Mouse (Mus musculus) intestine, embryonic 15.5 days (tissue): ENCODE data around the gene Ceacam1. TPM values are rescaled to one million over a fixed set of nuclear protein-coding genes. Genes with fewer than 3 reads are reported as not detected.

Experiments
- ATAC-seq: fragments of 200-750 bp; cut with Nextera tagmentation; 2 replicates; pipeline ENCODE4 v1.8.0; 2017; ENCODE audit warnings: moderate TSS enrichment, moderate library complexity
- H3K27ac ChIP-seq: fragments of 300-500 bp; sonication (generic); 2 replicates; pipeline ENCODE4 v1.5.1; 2015; ENCODE audit warnings: mild to moderate bottlenecking, inconsistent platforms
- H3K27me3 ChIP-seq: fragments of 300-500 bp; sonication (generic); replicated peaks from 2 replicates; pipeline ENCODE4 v1.6.1; 2015; ENCODE audit warnings: inconsistent platforms
- H3K36me3 ChIP-seq: fragments of 300-500 bp; sonication (generic); 2 replicates; pipeline ENCODE4 v1.6.1; 2015; ENCODE audit warnings: inconsistent platforms
- H3K4me1 ChIP-seq: fragments of 300-500 bp; sonication (generic); replicated peaks from 2 replicates; pipeline ENCODE4 v1.6.1; 2015; ENCODE audit warnings: inconsistent platforms
- H3K4me2 ChIP-seq: fragments of 300-500 bp; sonication (generic); replicated peaks from 2 replicates; pipeline ENCODE4 v1.6.1; 2015; ENCODE audit warnings: mild to moderate bottlenecking, inconsistent platforms
- H3K4me3 ChIP-seq: fragments of 300-500 bp; sonication (generic); replicated peaks from 2 replicates; pipeline ENCODE4 v1.5.1; 2015; ENCODE audit warnings: inconsistent platforms
- H3K9ac ChIP-seq: fragments of 300-500 bp; sonication (generic); 2 replicates; pipeline ENCODE4 v1.6.1; 2015; ENCODE audit warnings: inconsistent platforms
- H3K9me3 ChIP-seq: fragments of 300-500 bp; sonication (generic); 2 replicates; pipeline ENCODE4 v1.6.1; 2016; ENCODE audit warnings: inconsistent platforms
- WGBS: fragments of 180-500 bp; shearing (Covaris S2); methylation state at CpG from one replicate; pipeline ENCODE4 v1.1.7; 2015; 5-methylcytosine and 5-hydroxymethylcytosine counted together
- polyA plus RNA-seq: library from polyadenylated mRNA; unstranded; fragments of >200 nt; fragmentation: Nextera tagmentation; extraction: Ambion mirVana; gene quantifications from 2 replicates; pipeline ENCODE4 v1.2.1, GENCODE M21; 2015

The Ceacam1 gene
- polyA plus RNA-seq, 1 experiment from 2014 or later = 31.4 TPM

DNA sequence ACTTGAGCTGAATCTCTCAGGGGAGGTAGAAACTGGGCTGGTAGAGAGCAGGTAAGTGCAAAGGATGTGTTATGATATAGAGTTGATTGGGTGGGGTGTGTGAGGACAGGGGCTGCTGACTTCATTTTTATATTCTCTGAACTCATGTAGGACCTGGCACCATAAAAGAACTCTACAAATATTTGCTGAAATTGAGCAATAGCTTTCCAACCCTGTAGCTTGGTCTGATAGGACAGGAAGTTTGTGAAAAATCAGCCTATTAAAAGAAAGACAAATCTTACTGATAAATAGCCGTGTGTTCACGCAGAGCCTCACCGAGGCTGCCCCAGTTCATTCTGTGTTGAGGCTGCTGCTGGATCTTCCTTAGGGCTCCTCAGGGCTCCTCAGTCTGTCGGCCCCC is 57.5 kb downstream of the Ceacam1 start:
- H3K4me2 ChIP-seq = no peak overlapping the region
- WGBS = 62% methylated on average over 4 of the region's 4 CpGs
- H3K27ac ChIP-seq = no peak overlapping the region
- no peak overlapping the region for H3K9ac ChIP-seq
- H3K4me3 ChIP-seq = no peak overlapping the region
- no peaks in the 10 kb centered on the region for H3K36me3 ChIP-seq
- no peaks in the 10 kb centered on the region for H3K9me3 ChIP-seq
- no peak for ATAC-seq
- no peaks in the 10 kb centered on the region; the same call in 1 of the 2 replicates for H3K4me1 ChIP-seq
- no peaks in the 10 kb centered on the region for H3K27me3 ChIP-seq

- Histone ChIP-seq H3K36me3 (no peaks in the 10 kb centered on the region), H3K27ac (no peak overlapping the region), H3K4me1 (no peaks in the 10 kb centered on the region; the same call in 1 of the 2 replicates), H3K9ac (no peak overlapping the region), H3K4me3 (no peak overlapping the region), H3K9me3 (no peaks in the 10 kb centered on the region), H3K27me3 (no peaks in the 10 kb centered on the region), H3K4me2 (no peak overlapping the region)
- ATAC-seq = no peak
- WGBS = 80% methylated on average over 8 of the region's 8 CpGs
These were observed 57.9 kb downstream of the Ceacam1 start for GRCm38 (mm10) chr7:25419536-25419935.

GRCm38 (mm10) chr7:25417597-25417996 is 59.8 kb downstream of the Ceacam1 start:
- 68% methylated on average over 1 of the region's 1 CpGs for WGBS
- Histone ChIP-seq H3K27ac (no peak overlapping the region), H3K4me3 (no peak overlapping the region), H3K36me3 (no peaks in the 10 kb centered on the region), H3K4me1 (no peaks in the 10 kb centered on the region; the same call in 1 of the 2 replicates), H3K4me2 (no peak overlapping the region), H3K9ac (no peak overlapping the region), H3K27me3 (no peaks in the 10 kb centered on the region), H3K9me3 (no peaks in the 10 kb centered on the region)
- no peak for ATAC-seq

- Histone ChIP-seq H3K36me3 (no peaks in the 10 kb centered on the region), H3K27me3 (no peaks in the 10 kb centered on the region), H3K4me2 (no peak within 1 kb of the TSS), H3K9ac (no peak within 1 kb of the TSS), H3K9me3 (no peaks in the 10 kb centered on the region), H3K27ac (no peak within 1 kb of the TSS), H3K4me3 (no peak within 1 kb of the TSS), H3K4me1 (no peaks in the 10 kb centered on the region)
- no peak for ATAC-seq
- WGBS = 51% methylated on average over 7 of the region's 7 CpGs
These were observed 64.5 kb downstream of the Ceacam1 start, which contains the start of gene Cxcl17 for GRCm38 (mm10) chr7:25412833-25413441. Cxcl17 (minus strand) TSS chr7:25412886.

- WGBS = 72% methylated on average over 3 of the region's 3 CpGs
- Histone ChIP-seq H3K4me2 (no peak overlapping the region), H3K9me3 (no peaks in the 10 kb centered on the region), H3K27ac (no peak overlapping the region), H3K27me3 (no peaks in the 10 kb centered on the region), H3K4me1 (no peaks in the 10 kb centered on the region), H3K36me3 (no peaks in the 10 kb centered on the region), H3K9ac (no peak overlapping the region), H3K4me3 (no peak overlapping the region)
- ATAC-seq = no peak
These were observed 65.5 kb downstream of the Ceacam1 start for GRCm38 (mm10) chr7:25411861-25412260.

Other genes starting within 250 kb of the Ceacam1 start
- 8.0 and 10.3 TPM in 2 replicates for gene Gsk3a, start 239.8 kb downstream of the Ceacam1 start, polyA plus RNA-seq
- gene Erf, start 226.8 kb downstream of the Ceacam1 start, polyA plus RNA-seq = 14.8 TPM in 2 replicates
- 26.1 and 26.6 TPM in 2 replicates for gene Cic, start 209.9 kb downstream of the Ceacam1 start, polyA plus RNA-seq
- gene Pafah1b3, start 179.6 kb downstream of the Ceacam1 start, polyA plus RNA-seq = 173 TPM in 2 replicates
- gene Prr19, start 176.2 kb downstream of the Ceacam1 start, polyA plus RNA-seq = 0.41 and 0.71 TPM in 2 replicates
- gene Tmem145, start 171.5 kb downstream of the Ceacam1 start, polyA plus RNA-seq = 1.2 and 1.3 TPM in 2 replicates
- 8.1 and 9.2 TPM in 2 replicates for gene Megf8, start 160.4 kb downstream of the Ceacam1 start, polyA plus RNA-seq
- 0.47 and 0.63 TPM in 2 replicates for gene Cnfn, start 107.9 kb downstream of the Ceacam1 start, polyA plus RNA-seq
- gene Lipe, start 78.9 kb downstream of the Ceacam1 start, polyA plus RNA-seq = 7.0 and 8.8 TPM in 2 replicates
- gene Cxcl17, start 64.7 kb downstream of the Ceacam1 start, polyA plus RNA-seq = 0.45 TPM in 1 of 2 replicates, not detected in the other
- 0.10 and 0.18 TPM in 2 replicates for gene Ceacam2, start 62.3 kb upstream of the Ceacam1 start, polyA plus RNA-seq
- 13.3 and 19.0 TPM in 2 replicates for gene Erich4, start 138.3 kb upstream of the Ceacam1 start, polyA plus RNA-seq
- gene Dmac2, start 141.8 kb upstream of the Ceacam1 start, polyA plus RNA-seq = 38.4 and 43.4 TPM in 2 replicates
- 7.1 and 8.6 TPM in 2 replicates for gene B3gnt8, start 149.1 kb upstream of the Ceacam1 start, polyA plus RNA-seq
- gene Bckdha, start 181.4 kb upstream of the Ceacam1 start, polyA plus RNA-seq = 44.7 and 49.2 TPM in 2 replicates
- gene Exosc5, start 181.6 kb upstream of the Ceacam1 start, polyA plus RNA-seq = 80.5 and 87.7 TPM in 2 replicates
- gene Tmem91, start 197.6 kb upstream of the Ceacam1 start, polyA plus RNA-seq = 1.9 and 2.4 TPM in 2 replicates
- 22.4 and 23.7 TPM in 2 replicates for gene B9d2, start 203.2 kb upstream of the Ceacam1 start, polyA plus RNA-seq
- gene Tgfb1, start 209.4 kb upstream of the Ceacam1 start, polyA plus RNA-seq = 2.3 and 2.5 TPM in 2 replicates
- gene Ccdc97, start 241.5 kb upstream of the Ceacam1 start, polyA plus RNA-seq = 18.5 and 19.3 TPM in 2 replicates